Mouse (Mus musculus) urinary bladder, postnatal 25 days (tissue): ENCODE results near the gene Gbp7.
"Not testable (repeated sequence)": the region's sequence is repeated elsewhere in the genome, so short reads cannot be mapped to it uniquely, and the experiment has no call there.

ENCODE experiments used
- DNase-seq: peaks from one replicate; pipeline ENCODE4 v3.0.0; 2022; ENCODE audit warnings: low spot score

The Gbp7 gene

DNA sequence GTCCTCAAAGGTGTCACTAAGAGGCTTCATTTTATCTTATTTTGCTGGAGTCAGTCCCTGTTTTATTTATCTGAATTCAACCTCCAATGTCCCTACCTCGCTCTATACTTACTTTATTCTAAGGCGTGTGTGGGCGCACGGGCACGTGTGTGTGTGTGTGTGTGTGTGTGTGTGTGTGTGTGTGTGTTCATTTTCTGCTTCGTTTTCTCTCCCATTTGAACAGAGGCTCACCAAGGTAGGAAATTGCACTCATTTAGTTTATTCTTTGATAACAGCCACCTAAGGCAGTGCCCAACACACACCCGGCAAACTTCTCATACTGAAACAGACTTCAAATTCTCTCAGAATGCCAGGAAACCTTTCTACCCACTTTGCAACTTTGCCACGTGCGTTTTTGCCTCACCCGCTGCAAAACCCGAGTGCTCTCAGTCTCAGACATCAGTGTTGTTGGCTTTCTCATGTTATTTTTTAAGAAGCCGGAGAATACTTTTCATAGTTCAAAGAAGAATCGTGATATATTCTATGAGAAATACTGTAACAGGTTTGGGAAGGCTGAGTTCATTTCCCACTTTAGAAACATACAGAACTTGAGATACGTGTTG is 31.0 kb downstream of the Gbp7 start:
- no peak for DNase-seq

- DNase-seq: no peak
These were observed 31.5 kb downstream of the Gbp7 start for GRCm38 (mm10) chr3:142561666-142562065.

GRCm38 (mm10) chr3:142567490-142567889 is 37.3 kb downstream of the Gbp7 start:
- not testable (repeated sequence) for DNase-seq

- DNase-seq: no peak
These were observed 40.6 kb downstream of the Gbp7 start for GRCm38 (mm10) chr3:142570738-142571137.

DNA sequence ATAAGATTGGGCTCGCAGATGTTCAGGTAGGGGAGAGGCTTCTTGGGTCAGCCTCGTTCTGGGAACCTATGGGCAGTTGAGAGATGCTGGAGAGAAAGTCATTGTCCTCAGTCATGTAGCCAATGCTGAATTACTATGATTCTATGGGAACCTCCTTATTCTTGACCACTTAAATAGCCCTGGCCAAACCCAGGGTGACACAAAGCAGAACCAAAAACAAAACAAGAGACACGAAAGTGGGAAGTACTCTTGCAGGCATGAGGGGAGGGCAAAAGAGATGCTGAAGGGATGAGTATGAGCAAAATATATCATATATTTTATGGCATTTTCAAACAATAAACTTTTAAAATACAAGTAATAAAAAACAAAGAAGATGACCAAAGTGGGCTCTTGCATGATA is 47.0 kb downstream of the Gbp7 start:
- no peak for DNase-seq

DNA sequence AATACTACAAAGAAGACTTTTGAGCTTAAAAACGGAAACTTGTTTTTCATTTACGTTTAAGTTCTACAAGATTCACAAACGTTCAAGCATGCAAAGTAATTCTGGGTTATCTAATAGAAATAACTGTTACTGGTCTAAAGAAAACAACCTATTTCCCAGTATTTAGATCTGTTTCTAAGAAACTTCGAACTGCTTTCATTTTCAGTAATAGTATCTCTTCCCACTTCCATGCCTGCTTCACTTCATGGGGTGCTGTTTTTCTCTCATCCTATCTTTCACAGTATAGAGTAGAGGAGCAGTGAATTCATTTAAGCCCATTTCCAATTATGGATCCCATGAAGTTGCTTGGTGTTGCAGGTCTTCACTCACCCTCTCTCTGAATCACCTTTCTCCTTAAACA is 48.2 kb downstream of the Gbp7 start:
- DNase-seq: no peak

DNA sequence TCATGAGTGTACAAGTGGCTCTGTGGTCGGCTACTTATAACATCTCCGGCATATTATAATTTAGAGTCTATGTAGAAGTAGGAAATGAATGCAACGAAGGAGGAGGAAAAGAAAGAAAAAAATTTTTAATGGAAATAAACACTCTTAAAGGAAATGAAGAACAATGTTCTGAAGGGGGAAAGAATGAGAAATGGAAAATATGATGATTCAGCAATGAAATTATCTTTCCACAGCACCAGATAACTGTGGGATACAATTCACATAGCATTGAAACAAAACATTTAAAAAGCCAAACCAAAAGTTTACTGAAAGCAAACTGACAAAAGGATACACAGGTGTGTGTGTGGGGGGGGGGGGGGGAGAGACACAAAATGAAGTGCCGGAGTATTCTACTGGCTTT is 52.9 kb downstream of the Gbp7 start:
- no peak for DNase-seq

DNA sequence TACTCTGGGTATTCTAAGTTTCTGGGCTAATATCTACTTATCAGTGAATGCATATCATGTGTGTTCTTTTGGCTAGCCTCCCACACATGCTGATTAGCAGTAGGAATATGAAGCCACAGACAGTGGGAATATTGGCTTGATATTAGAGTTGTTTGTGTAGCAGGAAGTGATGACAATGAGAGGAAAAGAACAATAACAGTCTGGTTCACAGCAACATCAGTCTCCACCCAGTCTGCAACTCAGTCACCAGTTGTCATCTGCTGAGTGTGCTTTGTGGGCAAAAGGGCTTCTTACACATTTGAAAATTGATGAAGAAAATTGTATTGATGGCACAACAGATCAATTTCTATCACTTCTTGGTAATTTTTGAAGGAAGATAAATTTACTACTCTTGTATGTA is 57.2 kb downstream of the Gbp7 start:
- DNase-seq: no peak

- no peak for DNase-seq
These were observed 58.7 kb downstream of the Gbp7 start for GRCm38 (mm10) chr3:142588888-142589287.

DNA sequence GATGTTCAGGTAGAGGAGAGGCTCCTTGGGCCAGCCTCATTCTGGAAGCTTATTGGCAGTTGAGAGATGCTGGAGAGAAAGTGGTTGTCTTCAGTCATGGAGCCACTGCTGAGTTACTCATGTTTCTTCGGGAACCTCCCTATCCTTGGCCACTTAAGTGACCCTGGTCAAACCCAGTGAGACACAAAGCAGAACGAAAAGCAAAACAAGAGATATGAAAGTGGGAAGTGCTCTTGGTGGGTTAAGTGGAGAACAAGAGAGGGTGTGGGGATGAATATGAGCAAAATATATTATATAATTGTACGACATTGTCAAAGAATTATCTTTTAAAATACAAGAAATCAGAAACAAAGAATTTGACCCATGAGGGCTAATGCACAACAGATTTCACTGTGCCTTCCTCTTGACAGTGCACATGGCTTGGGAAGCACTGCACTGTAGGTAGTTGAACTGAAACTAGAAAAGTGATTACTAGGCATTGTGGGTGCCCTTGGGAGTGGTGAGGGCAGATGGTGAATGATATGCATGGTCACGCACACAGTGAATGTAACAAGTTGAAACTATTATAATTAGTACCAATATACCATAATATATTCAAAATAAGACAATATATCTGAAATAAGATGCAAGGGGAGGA is 60.4 kb downstream of the Gbp7 start:
- no peak for DNase-seq

DNA sequence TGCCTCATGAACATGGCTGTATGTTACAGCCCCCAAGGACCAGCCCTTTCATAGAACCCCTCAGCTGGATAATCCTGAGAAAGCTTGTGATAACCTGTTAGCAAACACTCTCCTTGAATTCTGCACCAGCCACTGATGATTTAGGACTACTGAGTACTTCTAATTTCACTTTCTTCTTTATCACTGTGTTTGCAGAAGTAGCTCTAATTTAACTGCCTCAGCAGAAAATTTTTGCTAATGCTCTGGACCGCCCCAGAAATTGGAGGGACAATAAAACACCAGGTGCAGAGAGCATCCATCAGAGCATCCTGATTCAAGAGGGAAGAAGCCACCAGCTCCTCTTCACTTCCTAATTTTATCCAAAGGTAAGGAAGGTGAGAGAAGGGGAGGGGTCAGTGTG is 64.4 kb downstream of the Gbp7 start, which contains the start of gene Gbp2b:
Gbp2b (plus strand) TSS at position 301 of the 400 bp plus-strand sequence.
- no peak for DNase-seq

GRCm38 (mm10) chr3:142597923-142598322 is 67.8 kb downstream of the Gbp7 start:
- no peak for DNase-seq
